In the genomic region with DNA sequence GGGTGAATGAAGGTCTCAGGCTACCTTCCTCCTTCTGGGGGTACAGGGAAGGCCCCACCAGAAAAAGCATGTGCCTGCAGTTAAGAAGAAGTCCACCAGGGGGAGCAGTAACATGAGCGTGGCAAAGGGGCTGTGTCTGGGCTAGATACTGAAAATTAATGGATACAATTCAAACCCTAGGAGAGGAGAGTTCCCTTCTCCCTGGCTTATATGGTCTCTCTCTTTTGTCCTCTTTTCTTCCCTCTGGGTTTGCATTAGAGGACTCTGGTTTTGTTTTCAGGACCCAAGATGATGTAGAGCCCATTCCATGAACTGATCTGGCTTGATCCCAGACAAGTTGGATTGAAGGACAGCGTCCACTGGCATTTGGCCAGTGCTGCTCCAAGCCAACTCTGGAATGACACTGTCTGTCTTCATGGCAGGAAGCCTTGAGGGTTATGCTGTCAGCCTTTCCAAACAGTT, we compare ENCODE assay signal across 8 mouse cellular contexts.
DNase-seq lines count a peak whose midpoint lies in the region; ATAC-seq and TF ChIP-seq lines count a peak whose summit lies in the region.
"Had no signal": no experiment of that assay in that cellular context is flagged by ENCODE, and none has a peak within 500 bp of the region (broad histone marks: within the 10 kb centered on the region; RNA-seq: fewer than 3 reads in every experiment).

No protein-coding gene starts in this region.

- TF ChIP-seq POLR2A in MEL (IDR thresholded peaks at IDR 0.05; ENCODE audit: control insufficient read depth in 1 of 2, insufficient read depth in 1 of 2, low read depth in 1 of 2, low read length in 2 of 2, poor library complexity in 1 of 2), result no peak

- H3K36me3 ChIP-seq in MEL (ENCODE audit: control insufficient read depth in 1 of 2, insufficient read depth in 2 of 2, low read length in 2 of 2), result no peaks in the 10 kb centered on the region
- no peaks in the 10 kb centered on the region for H3K36me3 ChIP-seq in embryonic facial prominence, embryonic 14.5 days (ENCODE audit: control insufficient read depth, insufficient read depth, low read length)
- no peaks in the 10 kb centered on the region for H3K36me3 ChIP-seq in midbrain, embryonic 16.5 days (ENCODE audit: control insufficient read depth, insufficient read depth, low read length)
- H3K36me3 ChIP-seq: liver, embryonic 15.5 days had no signal

- 54% methylated on average over 2 of the region's 2 CpGs for WGBS in embryonic facial prominence, embryonic 14.5 days
- WGBS in midbrain, embryonic 16.5 days, result 52% methylated on average over 2 of the region's 2 CpGs

- H3K4me2 ChIP-seq in embryonic facial prominence, embryonic 14.5 days (ENCODE audit: low read depth, low read length), result no peak overlapping the region
- H3K4me2 ChIP-seq in midbrain, embryonic 16.5 days (ENCODE audit: low read length), result no peak overlapping the region
- H3K4me2 ChIP-seq: liver, embryonic 15.5 days had no signal

- peak; percentile 26 for TF ChIP-seq RAD21 in MEL (IDR thresholded peaks at IDR 0.05; ENCODE audit: low read depth, low read length)

- intact Hi-C loops in heart, postnatal 36 days (cut with DNase I), result loop anchor here (2.0 to 10.0 kb wide), 4 partner anchors 15 to 394 kb away; a partner anchor contains a TSS

- no peak for ATAC-seq in embryonic facial prominence, embryonic 14.5 days (ENCODE audit: low read depth)
- ATAC-seq in midbrain, embryonic 16.5 days, result peak; percentile 56

- no peak overlapping the region for H3K4me3 ChIP-seq in MEL (ENCODE audit: control insufficient read depth in 1 of 2, insufficient read depth in 1 of 2, low read depth in 2 of 2, low read length in 2 of 2)
- H3K4me3 ChIP-seq in embryonic facial prominence, embryonic 14.5 days (ENCODE audit: low read depth, low read length), result no peak overlapping the region
- H3K4me3 ChIP-seq in midbrain, embryonic 16.5 days (ENCODE audit: low read depth, low read length), result no peak overlapping the region
- H3K4me3 ChIP-seq: liver, embryonic 15.5 days had no signal

- no peak for TF ChIP-seq EP300 in MEL (IDR thresholded peaks at IDR 0.05; ENCODE audit: low read depth in 1 of 2, low read length in 2 of 2)

- no peaks in the 10 kb centered on the region for H3K9me3 ChIP-seq in MEL (replicated peaks; ENCODE audit: insufficient read depth, low read length)
- no peaks in the 10 kb centered on the region for H3K9me3 ChIP-seq in embryonic facial prominence, embryonic 14.5 days (ENCODE audit: control insufficient read depth, low read length)
- H3K9me3 ChIP-seq in midbrain, embryonic 16.5 days (replicated peaks; ENCODE audit: control insufficient read depth, low read length, poor library complexity, severe bottlenecking), result no peaks in the 10 kb centered on the region
- H3K9me3 ChIP-seq: liver, embryonic 15.5 days had no signal

- peak; percentile 54 to 69 (median 69) for TF ChIP-seq CTCF in MEL (IDR thresholded peaks at IDR 0.05 in 2 of 3, conservative IDR thresholded peaks at IDR 0.05 in 1 of 3; ENCODE audit: control insufficient read depth in 1 of 3, insufficient read depth in 1 of 3, low read depth in 2 of 3, low read length in 3 of 3, poor library complexity in 1 of 3, severe bottlenecking in 1 of 3)

- H3K27ac ChIP-seq in MEL (ENCODE audit: control insufficient read depth, low read depth, low read length), result no peak overlapping the region
- no peak overlapping the region for H3K27ac ChIP-seq in embryonic facial prominence, embryonic 14.5 days (replicated peaks; ENCODE audit: low read depth, low read length)
- H3K27ac ChIP-seq in midbrain, embryonic 16.5 days (ENCODE audit: low read length), result no peak overlapping the region
- H3K27ac ChIP-seq: liver, embryonic 15.5 days had no signal

- DNase-seq in MEL (ENCODE audit: low read depth, low spot score), result peak; percentile 32
- DNase-seq in adrenal gland, postnatal 36 days, result peak; percentile 70 to 72
- DNase-seq in embryonic facial prominence, embryonic 14.5 days (ENCODE audit: low spot score), result peak; percentile 52
- peak; percentile 71 to 76 for DNase-seq in heart, postnatal 36 days
- DNase-seq in layer of hippocampus, postnatal 36 days, result peak; percentile 54 to 64
- DNase-seq in spleen, postnatal 36 days (ENCODE audit: low spot score in 2 of 2), result peak; percentile 27 to 32

- H3K27me3 ChIP-seq in MEL (ENCODE audit: control insufficient read depth in 1 of 2, insufficient read depth in 2 of 2, low read length in 2 of 2), result no peaks in the 10 kb centered on the region
- no peaks in the 10 kb centered on the region for H3K27me3 ChIP-seq in embryonic facial prominence, embryonic 14.5 days (replicated peaks; ENCODE audit: control insufficient read depth, insufficient read depth, low read length)
- H3K27me3 ChIP-seq in midbrain, embryonic 16.5 days (ENCODE audit: control insufficient read depth, insufficient read depth, low read depth, low read length), result no peaks in the 10 kb centered on the region
- H3K27me3 ChIP-seq: liver, embryonic 15.5 days had no signal

- no peak overlapping the region for H3K9ac ChIP-seq in MEL (ENCODE audit: control insufficient read depth, low read depth, low read length, poor library complexity, severe bottlenecking)
- no peak overlapping the region for H3K9ac ChIP-seq in embryonic facial prominence, embryonic 14.5 days (ENCODE audit: low read depth, low read length)
- no peak overlapping the region for H3K9ac ChIP-seq in midbrain, embryonic 16.5 days (ENCODE audit: low read depth, low read length)
- H3K9ac ChIP-seq: liver, embryonic 15.5 days had no signal

- H3K79me2 ChIP-seq in MEL (ENCODE audit: control insufficient read depth, insufficient read depth, low read length, poor library complexity), result no peaks in the 10 kb centered on the region

- H3K4me1 ChIP-seq in MEL (ENCODE audit: control insufficient read depth in 1 of 2, insufficient read depth in 2 of 2, low read length in 2 of 2), result no peaks in the 10 kb centered on the region
- no peaks in the 10 kb centered on the region for H3K4me1 ChIP-seq in embryonic facial prominence, embryonic 14.5 days (ENCODE audit: control insufficient read depth, insufficient read depth, low read length)
- H3K4me1 ChIP-seq in midbrain, embryonic 16.5 days (ENCODE audit: control insufficient read depth, insufficient read depth, low read length), result no peaks in the 10 kb centered on the region
- H3K4me1 ChIP-seq: liver, embryonic 15.5 days had no signal

TF ChIP-seq in MEL, 35 proteins besides CTCF, POLR2A, EP300 and RAD21:
- no peak for TF ChIP-seq ZKSCAN1 (IDR thresholded peaks at IDR 0.05; ENCODE audit: low read depth, low read length)
- no peak for TF ChIP-seq USF2 (IDR thresholded peaks at IDR 0.05; ENCODE audit: borderline replicate concordance in 1 of 2, insufficient read depth in 1 of 2, low read depth in 1 of 2, low read length in 2 of 2)
- TF ChIP-seq SMC3 (IDR thresholded peaks at IDR 0.05; ENCODE audit: low read depth, low read length), result peak; percentile 61
- no peak for TF ChIP-seq ETS1 (IDR thresholded peaks at IDR 0.05; ENCODE audit: low read depth, low read length)
- no peak for TF ChIP-seq ZC3H11A (IDR thresholded peaks at IDR 0.05; ENCODE audit: low read depth, low read length)
- no peak for TF ChIP-seq JUND (IDR thresholded peaks at IDR 0.05; ENCODE audit: low read depth, low read length)
- TF ChIP-seq MYC (IDR thresholded peaks at IDR 0.05; ENCODE audit: low read depth, low read length), result no peak
- TF ChIP-seq TBP (IDR thresholded peaks at IDR 0.05; ENCODE audit: low read depth, low read length), result no peak
- no peak for TF ChIP-seq POLR2AphosphoS2 (IDR thresholded peaks at IDR 0.05; ENCODE audit: low read length)
